Mouse (Mus musculus) cerebellum, adult 9-10 months (tissue): Measurements from ENCODE around the gene Dhrs7c.

Experiments used
- DNase-seq: peaks from one replicate; pipeline ENCODE4 v3.0.0; 2022

Gene Dhrs7c

DNA sequence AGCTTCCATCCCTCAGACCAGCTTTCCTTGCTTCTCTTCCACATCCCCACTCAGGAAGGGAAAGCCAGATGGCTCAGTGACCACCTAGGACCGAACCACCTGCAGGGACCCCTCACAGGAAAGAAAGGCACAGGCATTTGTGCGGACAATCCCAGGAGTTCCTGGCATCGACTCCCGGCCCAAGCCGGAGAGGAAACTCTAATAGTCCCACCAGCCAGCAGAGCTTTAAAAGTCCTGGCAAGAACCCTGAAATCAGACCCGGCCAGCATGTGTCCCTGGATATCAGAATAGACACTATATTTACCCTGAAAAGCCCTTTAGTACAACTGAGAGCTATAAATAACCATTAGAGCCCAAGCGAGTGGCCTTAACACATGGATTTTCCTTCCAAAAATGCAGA, at the start of gene Dhrs7c:
TSS of gene Dhrs7c (plus strand) at position 257 of the 400 bp plus-strand sequence.
- DNase-seq: no peak

DNA sequence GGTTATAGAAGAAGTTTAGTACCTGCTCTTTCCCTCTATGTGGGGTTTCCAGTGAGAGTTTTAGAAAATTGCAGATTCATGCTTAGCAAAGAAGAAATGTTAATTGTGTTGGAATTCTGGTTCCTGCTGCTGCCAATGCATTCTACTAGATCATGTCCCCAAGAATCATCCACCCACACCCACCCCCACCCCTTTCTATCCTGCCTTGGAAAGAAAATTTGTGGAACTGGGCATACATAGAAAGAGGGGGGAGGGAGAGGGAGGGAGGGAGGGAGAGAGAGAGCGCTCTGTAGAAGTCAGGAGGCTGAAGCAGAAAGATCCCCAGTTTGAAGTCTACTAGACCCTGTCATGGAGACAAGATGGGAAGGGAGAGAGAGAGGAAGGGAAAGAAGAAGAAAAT, 41.7 kb upstream of the Dhrs7c start:
- no peak for DNase-seq

DNA sequence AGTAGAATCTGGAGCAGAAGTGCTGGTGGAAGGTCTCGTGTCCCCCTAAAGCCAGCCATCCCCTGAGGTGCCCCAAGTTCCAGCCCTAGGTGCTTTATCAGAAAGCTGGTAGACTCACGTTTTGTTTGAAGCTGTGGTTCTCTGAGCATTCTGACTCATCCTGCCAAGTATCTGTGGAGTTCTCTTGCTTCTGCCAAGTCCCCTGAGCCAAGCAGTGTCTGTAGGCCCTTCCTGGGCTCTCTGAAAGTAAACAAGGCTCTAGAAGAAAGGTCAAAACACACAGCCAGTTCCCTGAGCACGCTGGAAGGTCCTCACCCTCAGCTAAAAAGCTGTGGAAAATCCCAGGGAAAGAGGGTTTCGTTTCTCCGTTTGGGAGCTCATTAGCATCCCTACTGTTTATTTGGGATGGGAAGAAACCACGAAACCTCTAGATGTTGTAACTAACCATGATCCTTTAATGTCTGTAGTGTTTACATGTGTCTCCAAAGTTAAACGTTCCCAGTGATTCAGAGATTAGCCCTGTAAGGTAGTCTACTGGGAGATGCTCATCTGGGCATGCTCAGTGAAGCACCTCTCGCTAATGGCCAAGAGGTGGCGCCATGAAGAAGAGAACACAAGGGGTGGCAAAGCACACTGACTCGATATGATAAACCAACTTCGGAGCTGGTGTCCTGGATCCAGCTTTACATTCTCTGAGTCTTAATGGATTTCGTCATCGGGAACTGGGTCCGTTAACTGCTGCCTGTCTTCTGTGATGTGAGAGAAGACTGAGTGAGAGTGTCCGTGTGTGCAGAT, 40.4 kb upstream of the Dhrs7c start:
- DNase-seq: no peak

DNA sequence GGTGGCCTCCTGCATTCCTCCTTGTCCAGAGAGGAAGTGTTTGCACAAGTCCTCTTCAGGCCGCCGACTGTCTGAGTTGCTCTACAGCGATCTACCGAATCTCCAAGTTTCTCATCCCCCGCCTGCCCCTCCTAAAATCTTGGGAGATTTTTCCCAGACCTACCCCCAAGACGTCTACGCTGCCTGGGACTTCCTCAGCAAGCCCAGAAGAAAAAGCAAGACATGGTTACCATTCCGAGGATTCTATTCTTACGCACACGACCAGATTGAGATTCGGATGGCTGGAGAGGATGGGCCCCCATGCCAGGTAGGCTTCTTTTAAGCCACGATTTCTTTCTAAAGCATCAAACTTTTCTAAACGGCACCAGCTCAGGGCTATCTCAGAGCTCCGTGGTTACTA, 26.9 kb upstream of the Dhrs7c start, which contains the start of gene Glp2r:
TSS of gene Glp2r (minus strand) at position 101 of the 400 bp plus-strand sequence.
- no peak for DNase-seq

DNA sequence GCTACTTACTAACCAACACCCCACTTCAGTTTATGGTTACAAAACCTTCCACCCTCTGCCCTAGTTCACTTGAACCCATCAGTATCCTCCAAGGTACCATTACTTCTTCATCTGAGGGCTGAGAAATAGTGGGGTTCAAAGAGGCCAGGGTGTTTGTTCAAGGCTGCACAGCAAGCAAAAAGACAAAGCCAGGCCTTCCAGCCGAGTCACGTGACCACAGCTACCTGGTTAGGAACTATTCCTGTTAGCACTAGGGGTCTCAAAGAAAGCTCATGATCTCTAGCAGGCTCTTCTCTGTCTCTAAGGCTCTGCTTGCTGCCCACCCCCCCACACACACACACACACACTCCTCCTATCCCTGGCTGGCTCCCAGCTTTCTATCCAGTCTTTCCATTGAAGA, 26.3 kb upstream of the Dhrs7c start:
- no peak for DNase-seq

DNA sequence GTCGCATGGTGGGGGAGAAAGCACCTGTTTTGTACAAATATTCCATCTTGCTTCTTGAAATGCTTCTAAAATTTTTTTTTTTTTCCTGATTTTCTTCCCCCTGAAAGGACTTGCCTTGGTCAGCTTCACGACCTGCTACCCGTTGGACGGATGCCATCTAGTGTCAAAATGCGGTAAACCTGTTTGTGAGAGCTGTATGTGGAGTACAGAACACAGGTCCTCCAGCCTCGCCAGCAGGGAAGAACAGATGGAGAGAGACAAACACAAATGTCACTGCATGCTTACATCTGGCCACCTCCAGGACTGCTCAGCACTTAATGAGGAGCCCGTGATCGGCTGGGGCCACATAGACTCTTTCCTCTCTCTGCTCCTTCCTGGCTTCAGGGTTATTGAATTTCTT, 25.4 kb upstream of the Dhrs7c start:
- peak; percentile 61 for DNase-seq

DNA sequence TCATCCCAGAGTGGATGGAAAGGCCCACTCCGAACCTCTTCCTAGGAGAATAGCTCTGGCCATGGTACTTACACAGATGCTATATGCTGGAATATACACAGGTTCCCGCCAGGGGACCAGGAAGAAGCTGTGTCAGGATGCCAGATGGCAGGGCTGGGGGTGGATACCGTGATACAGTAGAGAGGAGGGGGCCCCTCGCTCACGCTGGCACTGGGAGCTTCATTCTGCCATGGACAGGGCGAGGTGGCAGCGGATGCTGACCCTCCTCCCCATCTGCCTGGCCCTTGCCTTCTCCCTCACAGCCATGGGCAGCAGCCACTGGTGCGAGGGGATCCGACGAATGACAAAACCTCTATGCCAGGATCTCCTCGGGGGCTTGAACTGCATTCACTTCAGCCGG, 23.6 kb upstream of the Dhrs7c start, which contains the start of gene Gsg1l2:
TSS of gene Gsg1l2 (plus strand) at position 230 of the 400 bp plus-strand sequence.
- no peak for DNase-seq

DNA sequence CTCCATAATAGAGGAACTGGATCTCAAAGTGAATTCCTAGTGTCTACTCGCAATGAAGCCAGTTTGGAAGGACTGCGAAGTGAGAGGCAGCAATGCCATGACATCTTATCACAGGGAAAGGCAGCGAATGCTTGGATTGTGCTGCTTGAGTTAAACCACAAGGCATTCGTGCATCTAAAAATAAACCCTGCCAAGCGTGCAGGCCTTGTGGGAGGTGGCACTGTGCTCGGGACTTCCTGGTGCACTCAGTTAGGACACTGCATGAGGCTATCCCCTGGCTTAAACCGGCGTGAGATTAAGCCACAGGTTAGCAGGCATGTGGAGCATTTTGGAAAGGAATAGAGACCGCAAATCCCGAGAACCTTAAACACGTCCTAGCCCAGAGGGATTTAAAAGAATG, 7.8 kb upstream of the Dhrs7c start:
- no peak for DNase-seq

DNA sequence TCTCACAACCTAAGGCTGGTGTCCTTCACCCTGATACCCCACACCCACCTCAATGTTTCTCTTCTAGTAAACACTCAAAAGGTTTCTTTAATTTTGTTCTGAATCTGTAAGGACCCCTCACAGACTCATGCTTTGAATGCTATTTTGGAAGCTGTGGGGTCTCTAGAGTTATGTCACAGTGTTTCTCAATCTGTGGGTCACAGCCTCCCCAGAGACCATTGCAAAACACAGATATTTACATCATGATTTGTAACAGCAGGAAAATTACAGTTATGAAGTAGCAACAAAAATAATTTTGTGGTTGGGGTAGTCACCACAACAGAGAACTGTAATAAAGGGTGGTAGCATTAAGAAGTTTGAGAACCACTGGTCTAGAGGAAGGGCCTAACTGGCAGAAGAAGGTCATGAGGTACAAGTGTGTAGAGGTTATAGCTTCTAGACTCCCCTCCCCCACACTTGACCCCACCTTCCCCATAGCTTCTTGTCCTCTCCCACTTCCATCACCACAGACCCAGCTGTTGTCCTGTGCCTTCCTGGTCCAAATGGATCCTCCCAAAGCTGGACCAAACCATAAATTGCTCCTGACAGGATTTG, 2.2 kb downstream of the Dhrs7c start:
- DNase-seq: no peak

DNA sequence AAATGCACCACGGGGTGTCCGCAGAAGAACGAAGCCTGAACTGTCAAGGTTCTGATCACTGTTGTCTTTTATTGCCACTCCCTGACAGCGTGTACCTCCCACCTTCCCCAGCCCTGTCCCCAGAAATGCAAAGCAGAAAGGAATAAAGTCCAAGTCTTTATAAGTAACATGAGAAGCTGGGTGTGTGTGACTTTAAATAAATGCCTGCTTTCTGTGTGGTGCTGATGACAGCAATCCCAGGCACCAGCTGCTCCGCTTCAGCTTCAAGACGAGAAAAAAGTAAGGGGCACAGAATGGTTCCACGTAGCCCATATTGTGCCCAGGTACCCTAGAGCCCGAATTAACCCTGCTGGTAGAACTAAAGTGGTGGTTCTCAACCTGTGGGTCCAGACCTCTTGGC, 3.2 kb downstream of the Dhrs7c start:
- DNase-seq: no peak

DNA sequence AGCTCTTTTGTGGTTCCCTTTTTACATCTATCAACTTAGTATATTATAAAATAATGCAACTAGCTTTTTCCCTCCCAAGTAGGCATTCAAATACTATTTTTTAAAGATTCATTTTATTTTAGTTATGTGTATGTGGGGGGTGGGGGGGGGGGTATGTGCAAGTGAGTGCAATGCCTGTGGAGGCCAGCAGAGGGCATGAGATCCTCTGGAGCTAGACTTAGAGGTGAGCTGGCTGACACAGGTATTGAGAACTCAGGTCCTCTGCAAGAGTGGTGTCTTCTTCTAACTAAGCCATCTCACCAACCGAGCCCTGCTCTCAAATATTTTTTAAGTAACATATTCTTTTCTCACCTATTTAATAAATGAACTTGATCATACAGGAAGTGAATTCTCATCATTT, 7.6 kb downstream of the Dhrs7c start:
- no peak for DNase-seq

DNA sequence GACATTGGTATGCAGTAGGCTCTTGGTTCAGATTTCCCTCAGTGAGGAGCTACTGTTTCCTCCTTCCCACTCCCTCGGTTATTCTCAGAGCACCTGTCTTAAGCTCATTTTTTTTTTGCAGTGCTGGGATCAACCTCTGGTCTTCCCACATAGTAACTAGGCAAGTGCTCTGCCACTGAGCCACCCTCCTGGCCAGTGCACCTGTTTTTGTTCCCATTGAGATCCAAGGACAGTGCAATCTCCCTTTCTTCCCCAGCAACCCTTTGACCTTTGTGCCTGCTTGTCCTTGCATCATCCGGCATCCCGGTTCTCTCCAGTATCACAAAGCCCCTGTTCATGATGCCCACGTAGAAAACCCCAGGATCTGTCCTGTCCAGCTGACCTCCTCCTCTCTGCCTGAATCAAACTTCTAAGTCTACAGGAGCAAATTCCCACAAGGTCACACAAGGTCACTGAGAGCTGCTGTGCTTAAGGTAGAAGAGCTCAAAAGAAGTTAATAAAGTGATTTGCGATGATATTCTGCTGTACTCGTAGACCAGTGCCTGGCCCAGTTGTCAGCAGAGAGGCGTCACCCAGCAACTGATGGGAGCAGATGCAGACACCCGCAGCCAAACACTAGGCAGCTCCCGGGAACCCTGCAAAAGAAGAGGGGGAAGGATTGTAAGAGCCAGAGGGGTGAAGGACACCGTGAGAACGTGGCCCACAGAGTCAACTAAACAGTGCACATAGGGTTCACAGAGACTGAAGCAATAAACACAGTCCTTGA, 9.0 kb downstream of the Dhrs7c start:
- DNase-seq: no peak

DNA sequence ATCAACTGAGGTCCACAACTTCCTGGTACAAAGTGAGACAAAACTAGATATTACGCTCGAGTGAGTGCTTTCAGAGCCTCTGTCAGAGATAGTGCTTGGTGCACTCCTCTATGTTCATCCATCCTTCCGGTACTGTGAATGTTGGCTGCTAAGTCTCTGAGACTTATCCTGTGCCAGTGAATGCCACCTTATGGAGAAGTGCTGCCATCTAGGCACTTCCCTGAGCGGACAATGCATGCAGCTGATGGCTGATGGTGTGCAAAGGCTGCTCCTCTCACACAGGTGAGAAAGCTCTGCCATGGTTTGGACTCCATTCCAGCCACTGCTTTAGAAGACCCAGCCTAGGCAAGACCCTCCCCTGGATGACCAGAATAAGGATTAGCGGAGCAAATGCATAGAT, 10.1 kb downstream of the Dhrs7c start:
- no peak for DNase-seq

DNA sequence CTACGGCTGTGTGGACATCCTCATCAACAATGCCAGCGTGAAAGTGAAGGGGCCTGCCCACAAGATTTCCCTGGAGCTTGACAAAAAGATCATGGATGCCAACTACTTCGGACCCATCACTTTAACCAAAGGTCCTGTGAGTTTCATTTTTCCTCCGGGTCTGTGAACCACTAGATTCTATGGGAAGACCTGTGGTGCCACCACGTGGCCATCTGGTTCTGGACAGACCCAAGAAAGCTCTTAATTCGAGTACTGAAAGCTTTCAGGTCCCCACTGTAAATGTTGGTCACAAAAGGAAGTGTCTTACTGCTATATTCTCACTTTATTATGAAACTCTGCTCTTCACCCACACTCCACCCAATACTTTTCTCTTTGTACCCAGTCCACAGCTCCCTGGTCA, 13.5 kb downstream of the Dhrs7c start:
- no peak for DNase-seq

DNA sequence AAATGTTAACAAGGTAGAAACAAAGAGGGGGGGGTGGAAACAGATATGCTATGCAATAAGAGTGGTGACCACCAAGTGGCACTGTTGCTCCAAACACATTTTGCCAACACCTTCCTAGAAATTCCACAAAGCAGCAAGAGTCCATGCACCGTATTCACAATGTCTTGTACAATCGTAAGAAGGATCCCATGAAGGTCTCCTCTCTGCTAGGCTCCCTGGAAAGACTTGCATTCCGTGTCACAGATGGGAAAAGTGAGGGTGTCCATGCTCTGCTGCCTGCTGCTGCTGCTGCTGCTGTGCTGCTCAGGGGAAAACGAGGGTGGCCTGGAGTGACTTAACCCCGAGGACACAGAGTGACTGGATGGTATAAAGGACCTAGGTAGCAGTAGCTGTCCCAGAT, 21.6 kb downstream of the Dhrs7c start:
- DNase-seq: peak; percentile 7

DNA sequence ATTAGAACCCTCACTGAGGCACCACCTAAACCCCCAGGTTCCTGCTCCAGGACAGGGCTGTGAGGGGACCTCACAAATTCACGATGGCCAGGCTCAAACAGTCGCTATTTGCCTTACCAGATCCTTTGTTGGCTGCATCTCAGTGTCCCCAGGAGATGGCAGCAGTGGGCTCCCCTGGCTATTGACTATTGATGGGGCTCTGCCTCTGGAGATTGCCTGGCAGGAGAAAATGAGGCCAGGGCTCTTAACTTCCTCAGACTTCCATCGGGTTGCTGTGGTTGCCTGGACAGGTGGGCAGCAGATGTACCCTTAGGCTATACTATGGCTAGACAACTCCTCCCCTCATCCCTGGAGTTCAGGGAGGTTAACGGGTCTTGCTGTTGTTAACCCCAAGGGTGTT, 22.2 kb downstream of the Dhrs7c start:
- no peak for DNase-seq

DNA sequence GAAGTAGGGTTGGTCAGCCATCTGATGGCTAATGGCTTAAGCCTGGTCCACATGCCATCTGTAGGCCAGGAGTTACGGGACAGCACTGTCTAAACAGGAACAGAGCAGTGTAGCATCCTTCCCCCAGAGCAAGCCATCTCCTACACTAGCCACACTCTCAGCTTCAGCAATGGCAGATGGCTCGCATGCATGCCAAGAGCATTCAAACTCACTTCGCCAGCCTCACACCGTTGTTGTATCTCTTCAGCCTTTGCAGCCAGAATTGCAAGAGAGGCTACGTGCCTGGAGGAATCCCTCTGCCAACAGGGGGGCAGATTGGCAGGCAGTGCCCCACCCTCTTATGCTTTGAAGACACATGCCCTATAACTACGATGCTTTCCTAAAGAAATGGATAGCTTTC, 23.6 kb downstream of the Dhrs7c start:
- DNase-seq: peak; percentile 10

DNA sequence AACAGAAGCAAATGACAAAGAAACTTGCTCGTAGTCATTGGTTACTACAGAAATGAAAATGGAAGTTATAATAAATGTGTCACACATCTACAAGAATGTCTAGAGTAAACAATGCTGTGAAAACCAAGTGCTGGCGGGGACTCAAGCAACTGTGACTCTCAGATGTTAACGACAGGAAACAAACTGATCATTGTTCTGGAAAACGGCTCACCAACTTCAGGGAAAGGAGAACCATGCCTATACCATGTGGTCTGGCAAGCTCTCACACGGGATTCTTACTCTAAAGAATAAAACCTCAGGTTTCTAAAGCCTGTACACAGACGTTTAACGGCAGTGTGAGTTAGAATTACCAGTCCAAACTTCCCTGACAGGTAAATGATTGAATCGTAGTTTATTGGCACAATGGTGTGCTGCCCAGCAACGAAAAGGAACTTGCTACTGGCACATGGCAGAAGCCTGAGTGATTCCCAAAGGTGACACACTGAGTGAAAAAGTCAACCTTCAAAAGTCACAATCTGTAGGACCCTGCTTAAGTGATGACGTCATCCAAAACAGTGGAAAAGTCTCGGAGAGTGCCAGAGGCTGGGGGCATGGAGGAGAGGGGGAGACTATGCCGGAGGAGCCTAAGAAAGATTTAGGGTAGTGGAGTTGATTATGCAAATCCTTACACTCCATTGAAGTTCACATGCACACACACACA, 30.5 kb downstream of the Dhrs7c start:
- no peak for DNase-seq

DNA sequence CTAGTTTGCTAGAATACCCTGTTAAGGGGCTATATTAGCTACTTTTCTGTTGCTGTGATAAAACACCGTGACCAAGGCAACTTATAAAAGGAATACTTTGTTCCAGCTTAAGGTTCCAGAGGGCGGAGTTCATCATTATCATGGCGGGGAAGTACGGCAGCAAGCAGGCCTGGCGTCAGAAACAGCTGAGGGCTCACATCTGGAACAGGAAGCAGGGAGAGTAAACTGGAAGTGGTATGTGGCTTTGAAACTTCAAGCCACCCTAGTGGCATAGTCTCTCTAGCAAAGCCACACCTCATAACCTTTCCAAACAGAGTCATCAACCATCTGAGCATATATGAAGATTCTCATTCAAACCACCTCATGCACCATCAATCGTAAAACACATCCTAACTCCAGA, 31.5 kb downstream of the Dhrs7c start:
- no peak for DNase-seq

DNA sequence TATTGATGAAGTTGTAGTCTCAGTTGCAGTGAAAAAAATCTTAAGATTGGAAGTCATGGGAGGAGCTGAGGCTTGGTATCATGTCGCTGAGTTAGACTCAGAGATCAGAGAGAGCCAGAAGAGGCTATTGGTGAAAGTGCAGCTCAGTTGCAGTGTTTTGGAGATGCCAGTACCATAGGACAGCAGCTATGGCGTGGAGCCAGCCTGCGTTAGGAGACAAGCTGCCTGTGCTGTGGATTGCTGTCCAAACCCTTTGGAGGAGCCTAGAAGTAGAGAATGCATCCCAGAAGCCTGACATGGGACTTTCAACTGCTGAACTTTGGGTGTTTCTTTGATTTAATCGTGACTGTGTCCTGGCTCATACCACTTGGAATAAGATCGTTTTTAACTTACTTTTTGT, 33.8 kb downstream of the Dhrs7c start:
- DNase-seq: no peak

DNA sequence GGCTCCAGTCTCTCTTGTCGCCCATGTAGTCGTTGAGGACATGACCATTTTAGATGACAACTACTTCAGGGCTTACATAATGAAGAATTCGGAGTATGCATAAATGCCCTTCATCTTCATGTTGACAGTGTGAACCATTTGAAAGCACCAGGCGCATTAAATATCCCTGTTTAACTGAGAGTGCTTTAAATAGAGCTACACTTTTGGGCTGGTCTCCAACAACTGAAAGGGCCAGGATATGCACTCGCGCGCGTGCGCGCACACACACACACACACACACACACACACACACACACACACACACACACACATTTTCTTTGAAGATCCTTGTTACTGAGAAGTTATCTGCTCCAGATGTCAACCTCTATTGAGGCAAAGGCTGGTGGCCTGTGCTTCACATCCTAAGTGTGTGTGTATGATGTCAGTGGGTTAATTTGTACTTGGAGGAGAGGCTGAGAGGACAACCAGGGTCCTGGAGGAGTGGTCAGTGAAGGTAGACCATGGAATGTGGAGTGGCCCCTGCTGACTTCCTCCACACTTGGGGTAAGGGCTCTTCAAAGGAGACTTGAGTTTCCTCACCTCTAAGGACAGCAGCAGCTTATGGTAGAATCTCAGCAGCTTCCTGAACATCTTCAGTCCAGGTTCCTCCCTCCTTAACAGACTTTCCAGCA, 37.6 kb downstream of the Dhrs7c start:
- DNase-seq: no peak

DNA sequence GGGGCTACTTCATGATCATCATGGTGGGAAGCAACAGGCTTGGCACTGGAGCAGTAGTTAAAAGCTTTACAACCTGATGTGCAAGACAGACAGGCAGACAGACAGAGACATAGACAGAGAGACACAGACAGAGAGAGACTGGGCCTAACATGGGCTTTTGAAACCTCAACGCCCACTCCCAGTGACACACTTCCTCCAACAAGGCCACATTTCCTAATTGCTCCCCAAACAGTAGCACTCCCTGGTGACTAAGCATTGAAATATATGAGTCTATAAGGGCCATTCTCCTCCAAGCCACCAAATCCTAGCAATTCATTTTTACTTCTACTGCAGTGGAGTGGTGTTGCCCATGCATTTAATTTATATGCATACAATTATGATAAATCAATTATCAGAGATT, 41.8 kb downstream of the Dhrs7c start:
- no peak for DNase-seq

DNA sequence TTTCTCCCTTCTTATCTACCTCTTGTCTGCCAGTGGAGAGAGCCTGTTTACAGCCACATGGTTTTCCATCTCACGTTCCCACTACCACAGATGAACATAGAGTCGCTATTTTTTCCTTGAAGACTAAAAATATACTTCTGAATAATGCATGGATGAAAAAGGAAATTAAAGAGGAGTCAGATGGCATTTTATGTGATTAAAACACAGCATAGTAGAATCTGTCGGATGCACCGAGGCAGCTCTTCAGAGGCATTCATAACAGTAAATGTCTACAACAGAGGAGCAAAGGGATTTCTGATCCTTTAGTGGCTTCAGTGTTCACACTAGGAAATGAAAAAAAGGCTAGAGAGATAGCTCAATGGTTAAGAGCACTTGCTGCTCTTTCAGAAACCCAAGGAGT, 47.2 kb downstream of the Dhrs7c start:
- DNase-seq: no peak
